Mouse (Mus musculus) C2C12 (cell line): ENCODE measurements around the gene Mcm5. TPM values are rescaled to one million over a fixed set of nuclear protein-coding genes. Genes with fewer than 3 reads are reported as not detected.

Source experiments
- H3K27me3 ChIP-seq: one replicate; pipeline ENCODE4 v1.6.1; 2011; ENCODE audit not compliant: control insufficient read depth, insufficient read depth, insufficient read length
- H3K36me3 ChIP-seq: one replicate; pipeline ENCODE4 v1.6.1; 2011; ENCODE audit not compliant: control insufficient read depth, insufficient read depth
- H3K4me3 ChIP-seq: one replicate; pipeline ENCODE4 v1.5.1; 2011; ENCODE audit warnings: mild to moderate bottlenecking, control low read depth; ENCODE audit not compliant: poor library complexity, insufficient read depth, severe bottlenecking
- H3K79me2 ChIP-seq: one replicate; pipeline ENCODE4 v1.6.1; 2011; ENCODE audit not compliant: control insufficient read depth, insufficient read depth
- H3K79me3 ChIP-seq: one replicate; pipeline ENCODE4 v1.6.1; 2011; ENCODE audit warnings: low read depth, control low read depth
- H3ac ChIP-seq: one replicate; pipeline ENCODE3; 2011; ENCODE audit warnings: low read depth; ENCODE audit not compliant: control insufficient read depth, insufficient read length
- CEBPB ChIP-seq: IDR thresholded peaks from one replicate; pipeline ENCODE4 v1.6.1; 2011; ENCODE audit warnings: low read depth, mild to moderate bottlenecking, control low read depth, moderate library complexity
- CTCF ChIP-seq: IDR thresholded peaks from one replicate; pipeline ENCODE4 v1.5.1; 2011; ENCODE audit not compliant: control insufficient read depth, insufficient read depth, insufficient read length
- FOSL1 ChIP-seq: IDR thresholded peaks from one replicate; pipeline ENCODE4 v1.8.0; 2011; ENCODE audit warnings: mild to moderate bottlenecking, low read length; ENCODE audit not compliant: poor library complexity, insufficient read depth, severe bottlenecking
- MAX ChIP-seq: IDR thresholded peaks from one replicate; pipeline ENCODE4 v1.6.1; 2011; ENCODE audit warnings: mild to moderate bottlenecking, control low read depth
- MYOD1 ChIP-seq: IDR thresholded peaks from one replicate; pipeline ENCODE4 v1.6.1; 2011; ENCODE audit warnings: low read depth; ENCODE audit not compliant: control insufficient read depth, insufficient read length
- MYOG ChIP-seq: IDR thresholded peaks from one replicate; pipeline ENCODE4 v1.6.1; 2011; ENCODE audit not compliant: control insufficient read depth, insufficient read length; ENCODE audit errors: extremely low read depth
- USF1 ChIP-seq: IDR thresholded peaks from one replicate; pipeline ENCODE4 v1.6.1; 2011; ENCODE audit warnings: low read depth, mild to moderate bottlenecking, control low read depth, moderate library complexity
- polyA plus RNA-seq: library from polyadenylated mRNA; unstranded; fragments of >200 nt; fragmentation: generic; extraction: Trizol; gene quantifications from one replicate; pipeline ENCODE4 v1.2.1, GENCODE M21; 2012; ENCODE audit warnings: missing spikeins

The Mcm5 gene
- polyA plus RNA-seq, 1 experiment = 200 TPM

- Histone ChIP-seq H3K79me2 (no peaks in the 10 kb centered on the region), H3K4me3 (no peak overlapping the region), H3K27me3 (no peaks in the 10 kb centered on the region), H3K79me3 (no peaks in the 10 kb centered on the region), H3K36me3 (peaks cover 34% of the 10 kb centered on the region), H3ac (no peak overlapping the region)
- TF ChIP-seq MYOG (no peak), MAX (no peak), USF1 (no peak)
Observed at GRCm38 (mm10) chr8:75103376-75103878, 5.9 kb upstream of the Mcm5 start.

GRCm38 (mm10) chr8:75108527-75109235, 688 bp upstream of the Mcm5 start:
- TF ChIP-seq MAX = peak; percentile 49
- TF ChIP-seq MYOG = no peak
- TF ChIP-seq CTCF = peak; percentile 89
- TF ChIP-seq FOSL1 = no peak
- peak overlapping the region; percentile 86 for H3ac ChIP-seq

GRCm38 (mm10) chr8:75110093-75110492, 724 bp downstream of the Mcm5 start:
- peaks cover 41% of the 10 kb centered on the region for H3K36me3 ChIP-seq

More at GRCm38 (mm10) chr8:75108527-75109235, 688 bp upstream of the Mcm5 start:
- Histone ChIP-seq H3K27me3 (no peaks in the 10 kb centered on the region), H3K36me3 (peaks cover 27% of the 10 kb centered on the region), H3K79me2 (peaks cover 38% of the 10 kb centered on the region), H3K4me3 (peak overlapping the region; percentile 87), H3K79me3 (peaks cover 32% of the 10 kb centered on the region)

GRCm38 (mm10) chr8:75118505-75118904, 9.1 kb downstream of the Mcm5 start:
- Histone ChIP-seq H3K79me2 (peaks cover 6% of the 10 kb centered on the region), H3K4me3 (no peak overlapping the region), H3ac (no peak overlapping the region), H3K36me3 (peaks cover 98% of the 10 kb centered on the region), H3K79me3 (peaks cover 3% of the 10 kb centered on the region), H3K27me3 (no peaks in the 10 kb centered on the region)
- no peak for TF ChIP-seq USF1
- no peak for TF ChIP-seq CEBPB
- no peak for TF ChIP-seq MYOG
- TF ChIP-seq MYOD1 = no peak
- TF ChIP-seq MAX = no peak
- TF ChIP-seq CTCF = no peak
- TF ChIP-seq FOSL1 = no peak

More at GRCm38 (mm10) chr8:75110093-75110492, 724 bp downstream of the Mcm5 start:
- H3K4me3 ChIP-seq = peak overlapping the region; percentile 87
- no peak for TF ChIP-seq MYOD1
- TF ChIP-seq MYOG = no peak
- no peak for TF ChIP-seq MAX
- no peak for TF ChIP-seq CEBPB
- no peak for TF ChIP-seq USF1
- TF ChIP-seq CTCF = no peak
- no peak for TF ChIP-seq FOSL1
- H3K79me3 ChIP-seq = peaks cover 32% of the 10 kb centered on the region
- H3K79me2 ChIP-seq = peaks cover 38% of the 10 kb centered on the region
- H3K27me3 ChIP-seq = no peaks in the 10 kb centered on the region
- H3ac ChIP-seq = peak overlapping the region; percentile 88

- Histone ChIP-seq H3K79me3 (peaks cover 2% of the 10 kb centered on the region), H3K4me3 (no peak overlapping the region), H3K27me3 (no peaks in the 10 kb centered on the region), H3K36me3 (peaks cover 98% of the 10 kb centered on the region), H3ac (no peak overlapping the region), H3K79me2 (peaks cover 6% of the 10 kb centered on the region)
- TF ChIP-seq USF1 (no peak), MYOD1 (no peak), CEBPB (no peak), CTCF (no peak), FOSL1 (no peak), MAX (no peak), MYOG (no peak)
Observed at GRCm38 (mm10) chr8:75119287-75119686, 9.9 kb downstream of the Mcm5 start.
